Mouse (Mus musculus) thymus, adult 18-20 months (tissue): ENCODE results near the gene Gstp2.

Source experiments
- DNase-seq, 2 experiments: peaks; one replicate each; pipeline ENCODE4 v3.0.0; 2022; ENCODE audit warnings: mixed read lengths in 2 of 2

Gene Gstp2

GRCm38 (mm10) chr19:4045966-4046865 lies at the start of gene Gstp2:
Gstp2 (minus strand) TSS chr19:4046023.
- DNase-seq: no peak

- DNase-seq: no peak
Measured at GRCm38 (mm10) chr19:4094774-4095303, 49.0 kb upstream of the Gstp2 start.

GRCm38 (mm10) chr19:4094348-4094747 lies 48.5 kb upstream of the Gstp2 start:
- no peak for DNase-seq

- DNase-seq: no peak
Measured at GRCm38 (mm10) chr19:4093772-4094171, 47.9 kb upstream of the Gstp2 start.

GRCm38 (mm10) chr19:4092750-4093149 lies 46.9 kb upstream of the Gstp2 start:
- no peak for DNase-seq

- DNase-seq: no peak
Measured at GRCm38 (mm10) chr19:4091383-4091782, 45.6 kb upstream of the Gstp2 start.

- no peak for DNase-seq
Measured at GRCm38 (mm10) chr19:4090446-4090845, 44.6 kb upstream of the Gstp2 start.

- no peak for DNase-seq
Measured at GRCm38 (mm10) chr19:4089128-4089527, 43.3 kb upstream of the Gstp2 start.

GRCm38 (mm10) chr19:4088146-4088545 lies 42.3 kb upstream of the Gstp2 start:
- DNase-seq: no peak

- no peak for DNase-seq
Measured at GRCm38 (mm10) chr19:4087090-4087489, 41.3 kb upstream of the Gstp2 start.

- DNase-seq: no peak
Measured at GRCm38 (mm10) chr19:4086156-4086555, 40.3 kb upstream of the Gstp2 start.

- DNase-seq: no peak
Measured at GRCm38 (mm10) chr19:4084984-4085383, 39.2 kb upstream of the Gstp2 start.

GRCm38 (mm10) chr19:4083826-4084225 lies 38.0 kb upstream of the Gstp2 start:
- no peak for DNase-seq

- no peak for DNase-seq
Measured at GRCm38 (mm10) chr19:4083316-4083715, 37.5 kb upstream of the Gstp2 start.

GRCm38 (mm10) chr19:4082219-4082965 lies 36.6 kb upstream of the Gstp2 start:
- DNase-seq: no peak

GRCm38 (mm10) chr19:4081394-4081793 lies 35.6 kb upstream of the Gstp2 start, which contains the start of gene Cabp2:
Cabp2 (plus strand) TSS chr19:4081578.
- DNase-seq: no peak

GRCm38 (mm10) chr19:4080511-4081009 lies 34.7 kb upstream of the Gstp2 start:
- no peak for DNase-seq

GRCm38 (mm10) chr19:4079594-4079993 lies 33.8 kb upstream of the Gstp2 start:
- DNase-seq: no peak

- no peak for DNase-seq
Measured at GRCm38 (mm10) chr19:4075531-4075930, 29.7 kb upstream of the Gstp2 start.

GRCm38 (mm10) chr19:4072706-4073424 lies 27.0 kb upstream of the Gstp2 start:
- DNase-seq: no peak

- no peak for DNase-seq
Measured at GRCm38 (mm10) chr19:4071406-4071805, 25.6 kb upstream of the Gstp2 start.

GRCm38 (mm10) chr19:4070756-4071155 lies 24.9 kb upstream of the Gstp2 start:
- no peak for DNase-seq

GRCm38 (mm10) chr19:4070311-4070710 lies 24.5 kb upstream of the Gstp2 start:
- DNase-seq: no peak
